Mouse (Mus musculus) spleen, postnatal 14 days (tissue): Measurements from ENCODE around the gene Poglut1.

Experiments
- DNase-seq, 2 experiments: peaks; one replicate each; pipeline ENCODE4 v3.0.0; 2021 to 2022; ENCODE audit warnings: low spot score in 2 of 2

Gene Poglut1

GRCm38 (mm10) chr16:38549479-38550396 is at the start of gene Poglut1:
Poglut1 (minus strand) TSS chr16:38550258.
- DNase-seq: peak; percentile 28 to 60

- no peak for DNase-seq
Measured at GRCm38 (mm10) chr16:38598986-38599680, 49.1 kb upstream of the Poglut1 start.

DNA sequence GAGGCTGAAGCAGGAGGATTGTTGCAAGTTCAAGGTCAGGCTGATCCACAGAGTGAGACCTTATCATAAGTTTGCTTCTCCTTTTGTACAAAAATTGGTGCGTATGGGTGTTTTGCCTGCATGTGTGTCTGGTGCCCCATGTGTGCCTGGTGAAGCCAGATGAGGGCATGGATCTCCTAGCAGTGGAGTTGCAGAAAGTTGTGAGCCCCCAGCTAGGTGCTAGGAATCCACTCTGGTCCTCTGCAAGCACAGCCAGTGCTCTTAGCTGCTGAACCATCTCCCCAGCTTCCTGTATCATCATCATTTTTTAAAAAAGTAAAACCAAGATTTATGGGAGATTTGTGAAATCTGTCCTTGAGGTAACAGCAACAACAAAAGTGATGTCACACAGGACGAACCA is 46.6 kb upstream of the Poglut1 start:
- no peak for DNase-seq

DNA sequence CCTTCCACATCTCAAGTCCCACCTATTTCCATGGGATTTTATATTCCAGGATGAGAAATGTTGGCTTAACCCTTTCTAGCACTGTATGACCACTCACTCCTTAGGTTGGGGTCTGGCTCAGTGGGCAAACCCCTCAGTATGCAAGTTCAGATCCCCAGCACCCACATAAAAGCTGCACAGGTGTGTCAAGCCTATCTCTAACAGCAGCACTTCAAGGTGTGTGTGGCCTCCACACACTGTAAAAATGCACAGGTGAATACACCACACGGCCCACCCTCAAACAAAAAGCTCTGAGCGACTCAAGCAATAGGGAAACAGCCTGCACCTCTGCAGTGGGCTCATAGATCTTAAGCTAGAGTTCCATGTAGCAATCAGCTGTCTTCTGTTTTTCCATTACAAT is 46.0 kb upstream of the Poglut1 start:
- no peak for DNase-seq

DNA sequence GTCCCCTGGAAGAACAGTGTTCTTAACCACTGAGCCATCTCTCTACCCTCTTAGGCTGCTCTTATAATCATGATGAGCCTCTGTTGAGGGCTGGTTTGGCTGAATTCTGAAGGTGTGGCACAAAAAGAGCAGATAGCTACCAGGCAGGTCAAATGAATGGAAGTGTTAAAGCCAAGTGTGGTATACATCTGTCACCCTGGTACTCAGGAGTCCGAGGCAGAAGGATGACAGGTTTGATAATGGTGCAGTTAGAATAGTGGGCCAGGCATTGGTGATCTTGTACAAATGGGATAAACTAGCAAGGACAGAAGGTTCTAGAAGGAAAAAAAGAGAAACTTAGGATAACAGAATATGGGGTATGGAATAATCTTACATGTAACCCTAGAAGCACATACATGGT is 44.4 kb upstream of the Poglut1 start:
- no peak for DNase-seq

DNA sequence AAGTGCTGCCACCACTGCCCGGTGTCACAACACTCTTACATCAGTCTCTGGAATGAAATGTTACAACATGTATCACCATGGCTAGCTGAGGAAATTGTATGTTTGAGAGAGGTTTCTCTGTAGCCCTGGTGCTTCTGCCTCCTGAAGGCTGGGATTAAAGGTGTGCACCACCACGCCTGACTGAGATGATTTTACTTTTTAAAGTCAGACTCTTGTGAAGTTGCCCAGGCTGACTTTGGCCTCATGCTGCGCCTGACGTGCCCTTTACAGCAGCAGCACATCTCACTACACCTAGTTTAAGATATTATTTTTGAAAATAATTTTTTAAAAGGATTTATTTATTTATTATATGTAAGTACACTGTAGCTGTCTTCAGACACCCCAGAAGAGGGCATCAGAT is 42.9 kb upstream of the Poglut1 start:
- no peak for DNase-seq

- DNase-seq: no peak
Measured at GRCm38 (mm10) chr16:38592026-38592678, 42.1 kb upstream of the Poglut1 start.

DNA sequence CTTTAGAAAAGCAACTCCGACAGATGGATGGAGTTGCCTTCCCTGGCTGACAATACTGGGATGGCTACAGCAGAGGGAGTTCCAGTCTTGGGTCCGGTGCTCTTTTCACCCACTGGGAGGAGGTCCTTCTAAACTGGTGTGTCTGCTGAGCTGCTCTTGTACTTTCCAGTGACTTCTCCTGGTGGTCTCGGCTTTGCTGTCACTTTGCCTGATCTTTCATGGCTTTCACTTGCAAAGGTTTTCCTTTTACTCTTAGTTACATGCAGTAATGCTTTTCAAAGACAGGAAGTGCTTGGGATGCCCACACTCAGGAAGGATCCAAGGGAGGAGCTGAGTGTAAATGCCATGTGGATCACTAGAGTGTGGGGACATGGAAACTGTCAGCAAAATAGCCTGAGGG is 41.4 kb upstream of the Poglut1 start:
- no peak for DNase-seq

DNA sequence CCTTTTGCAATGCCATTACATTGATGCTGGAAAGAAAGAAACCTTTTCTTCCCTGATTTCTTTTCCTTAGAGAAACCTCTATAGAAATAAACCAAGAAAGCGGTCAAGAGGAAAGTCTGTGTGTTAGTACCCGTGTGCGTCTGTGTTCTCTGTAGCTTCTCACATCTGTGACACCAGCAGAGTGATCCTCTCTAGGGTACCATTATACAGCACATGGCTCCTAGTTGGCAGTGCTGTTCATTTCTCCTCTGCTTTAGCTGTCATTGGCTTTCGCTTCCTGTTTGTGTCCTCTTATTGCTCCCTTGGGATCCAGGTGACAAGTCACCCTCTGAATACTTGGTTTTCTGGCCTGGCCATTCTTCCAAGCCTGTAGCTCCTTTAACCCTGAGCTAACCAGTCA is 37.5 kb upstream of the Poglut1 start:
- DNase-seq: no peak

DNA sequence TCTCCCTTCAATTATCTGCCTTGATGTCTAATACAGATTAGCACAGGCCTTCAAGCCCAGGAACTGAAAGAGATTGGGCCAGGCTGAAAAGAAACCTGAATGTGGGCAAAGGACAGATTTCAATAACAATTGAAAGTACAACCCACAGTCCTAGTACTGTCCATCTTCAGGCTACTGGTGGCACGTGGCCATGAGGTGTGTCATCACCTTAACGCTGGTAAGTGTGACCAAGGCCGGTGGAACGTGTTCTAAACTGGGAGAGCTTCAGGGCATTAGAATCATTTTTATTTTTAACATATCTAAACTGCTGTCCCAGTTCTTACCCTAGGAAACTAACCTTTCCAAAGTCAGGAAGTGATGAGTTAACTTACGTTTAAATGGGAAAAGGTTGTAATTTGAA is 37.1 kb upstream of the Poglut1 start:
- no peak for DNase-seq

DNA sequence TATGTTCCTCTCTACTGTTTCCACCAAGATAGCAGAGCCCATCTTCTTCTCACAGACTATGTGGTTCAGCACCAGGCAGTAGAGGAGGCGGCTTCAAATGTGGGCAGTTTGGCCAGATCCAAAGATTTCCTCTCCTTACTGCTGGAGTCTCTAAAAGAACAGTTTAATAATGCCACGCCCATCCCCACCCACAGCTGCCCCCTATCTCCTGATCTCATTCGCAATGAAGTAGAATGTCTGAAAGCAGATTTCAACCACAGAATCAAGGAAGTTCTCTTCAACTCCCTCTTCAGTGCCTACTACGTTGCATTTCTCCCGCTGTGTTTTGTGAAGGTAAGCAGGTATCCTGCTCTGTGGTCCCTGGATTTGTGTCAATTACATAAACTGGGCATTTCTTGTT is 35.1 kb upstream of the Poglut1 start:
- no peak for DNase-seq

GRCm38 (mm10) chr16:38584761-38585160 is 34.7 kb upstream of the Poglut1 start:
- no peak for DNase-seq

GRCm38 (mm10) chr16:38571481-38571880 is 21.4 kb upstream of the Poglut1 start:
- DNase-seq: no peak

GRCm38 (mm10) chr16:38568192-38568591 is 18.1 kb upstream of the Poglut1 start:
- no peak for DNase-seq

DNA sequence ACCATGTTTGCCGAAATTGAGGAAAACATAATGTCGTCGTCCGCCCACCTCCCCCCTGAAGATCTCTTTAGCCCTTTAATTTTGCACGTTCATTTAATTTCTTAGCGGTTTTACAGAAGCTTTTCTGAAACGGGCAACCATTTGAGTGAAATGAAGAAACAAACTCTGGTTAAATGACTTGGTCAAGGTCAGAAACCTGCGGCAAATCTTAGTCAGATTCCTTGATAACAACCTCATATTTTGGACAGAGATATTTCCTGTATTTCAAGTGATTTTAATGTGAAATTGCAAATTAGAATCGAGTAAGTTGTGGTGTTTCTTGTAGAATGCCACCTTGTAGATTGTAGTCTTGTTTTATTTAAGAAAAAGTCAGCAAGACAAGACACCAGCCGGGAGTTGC is 13.5 kb upstream of the Poglut1 start:
- DNase-seq: no peak

- no peak for DNase-seq
Measured at GRCm38 (mm10) chr16:38562968-38563327, 12.9 kb upstream of the Poglut1 start.

- DNase-seq: peak; percentile 88 to 96
Measured at GRCm38 (mm10) chr16:38562131-38562967, 12.3 kb upstream of the Poglut1 start.

- no peak for DNase-seq
Measured at GRCm38 (mm10) chr16:38558221-38558748, 8.2 kb upstream of the Poglut1 start, which contains the start of gene Tmem39a. Tmem39a (plus strand) TSS chr16:38558698.

- no peak for DNase-seq
Measured at GRCm38 (mm10) chr16:38555988-38556387, 5.9 kb upstream of the Poglut1 start.

DNA sequence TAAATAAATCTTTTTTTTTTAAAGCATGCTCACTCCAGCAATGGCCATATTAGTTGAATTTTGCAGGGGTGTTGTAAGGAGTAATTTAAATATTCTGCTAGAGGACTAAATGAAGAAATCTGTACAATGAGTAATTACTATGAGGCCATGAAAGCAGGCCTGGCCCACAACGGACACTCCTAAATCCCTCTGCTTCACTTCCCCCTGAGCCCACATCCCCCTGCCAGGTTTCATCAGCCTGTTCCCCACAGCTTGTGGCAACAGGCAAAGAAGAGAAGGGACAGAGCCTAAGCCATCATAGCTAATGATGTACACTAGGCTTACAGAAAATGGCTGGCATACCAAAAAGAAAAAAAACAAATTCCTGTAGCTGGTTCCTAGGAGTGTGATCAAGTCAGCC is 2.1 kb downstream of the Poglut1 start:
- no peak for DNase-seq

GRCm38 (mm10) chr16:38538716-38539380 is 11.2 kb downstream of the Poglut1 start:
- no peak for DNase-seq
